Mouse (Mus musculus): ENCODE data around the gene Clrn2.
A peak's percentile ranks its signal among the peaks of the same experiment; 100 is the strongest.

DNA sequence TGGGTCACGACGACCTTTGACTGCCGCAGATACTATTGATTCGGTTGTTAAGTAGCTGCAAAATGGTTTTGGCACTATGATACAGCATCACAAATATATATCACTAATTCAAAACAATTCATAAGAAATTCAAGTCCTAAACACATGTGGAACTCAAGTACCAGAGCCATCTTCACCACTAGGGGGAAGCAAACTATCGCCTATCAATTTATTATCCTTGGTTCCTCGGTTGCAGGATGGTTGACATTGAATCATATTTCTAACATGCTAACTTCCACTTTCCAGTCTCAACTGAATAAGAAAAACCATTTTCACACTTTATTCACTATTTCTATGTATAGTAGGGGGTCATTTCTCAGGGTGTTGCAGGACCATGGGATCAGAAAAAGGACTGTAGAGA lies 20.7 kb downstream of the Clrn2 start:
- TF ChIP-seq POLR2A (IDR thresholded peaks at IDR 0.05; ENCODE audit: low read depth, low read length) (no peak), CTCF (conservative IDR thresholded peaks at IDR 0.05; ENCODE audit: insufficient read depth, insufficient read length, low read depth, low read length) (peak; percentile 48)
